Mouse (Mus musculus): ENCODE data around the gene Hectd1. TPM values are rescaled to one million over a fixed set of nuclear protein-coding genes. Genes with fewer than 3 reads are reported as not detected.

Gene Hectd1
- total RNA-seq, 2 experiments from 2014 or later: 81.2 to 88.4 TPM

GRCm38 (mm10) chr12:51709741-51710140, 119.6 kb downstream of the Hectd1 start:
- intact Hi-C loops (cut with DNase I): loop anchor here (1.0 kb wide), 1 partner anchor 17 kb away; no protein-coding TSS in a partner anchor
- no peak for DNase-seq (ENCODE audit: extremely low spot score in 1 of 2, low spot score in 2 of 2)
- Histone ChIP-seq H3K27ac (no peak overlapping the region), H3K4me3 (no peak overlapping the region)
- TF ChIP-seq CTCF (IDR thresholded peaks at IDR 0.05): no peak

DNA sequence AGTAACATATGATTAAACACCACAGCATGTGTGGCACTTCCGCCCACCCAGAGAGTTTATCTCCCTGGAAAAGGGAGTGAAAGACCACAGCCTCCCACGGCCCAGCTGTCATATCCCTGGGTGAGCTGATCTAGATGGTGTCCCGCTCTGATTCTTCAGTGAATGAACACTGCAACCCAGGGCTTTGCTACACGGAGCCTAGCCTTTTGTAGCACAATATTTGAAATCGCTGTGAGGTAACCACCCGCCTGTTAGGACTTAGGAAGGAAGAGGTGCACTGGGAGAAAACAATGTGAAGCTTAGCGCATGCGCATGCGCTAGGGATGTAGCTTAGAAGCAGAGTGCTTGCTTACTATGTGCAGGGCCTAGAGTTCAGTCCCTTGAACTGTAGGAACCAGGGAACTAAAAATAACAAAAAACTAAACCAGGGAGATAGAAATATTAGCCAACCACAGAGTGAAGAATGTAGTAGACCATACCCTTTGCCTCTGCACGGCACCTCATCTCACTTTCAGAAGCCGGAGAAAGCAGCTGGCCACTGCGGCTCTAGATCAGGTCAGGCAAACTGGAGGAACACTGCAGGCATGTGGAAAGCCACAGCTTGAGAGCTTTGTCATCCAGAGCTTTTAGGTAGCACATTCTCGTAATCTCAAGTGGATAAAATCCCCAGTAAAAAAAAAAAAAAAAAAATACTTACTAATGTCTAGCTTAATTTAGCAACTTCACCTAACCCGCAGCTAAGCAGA, 120.2 kb downstream of the Hectd1 start:
- TF ChIP-seq CTCF (IDR thresholded peaks at IDR 0.05): no peak
- Histone ChIP-seq H3K4me3 (no peak overlapping the region), H3K27ac (peak overlapping the region; percentile 75)
- peak; percentile 69 to 79 for DNase-seq (ENCODE audit: extremely low spot score in 1 of 2, low spot score in 2 of 2)
- intact Hi-C loops (cut with DNase I): loop anchor here (1.0 kb wide), 1 partner anchor 17 kb away; no protein-coding TSS in a partner anchor

- no peak for TF ChIP-seq CTCF (IDR thresholded peaks at IDR 0.05)
- H3K27ac ChIP-seq: no peak overlapping the region
- DNase-seq (ENCODE audit: extremely low spot score in 1 of 2, low spot score in 2 of 2): no peak
- intact Hi-C loops (cut with DNase I): no loop called here
- no peak overlapping the region for H3K4me3 ChIP-seq
These were observed 122.6 kb downstream of the Hectd1 start for GRCm38 (mm10) chr12:51706673-51707235.

DNA sequence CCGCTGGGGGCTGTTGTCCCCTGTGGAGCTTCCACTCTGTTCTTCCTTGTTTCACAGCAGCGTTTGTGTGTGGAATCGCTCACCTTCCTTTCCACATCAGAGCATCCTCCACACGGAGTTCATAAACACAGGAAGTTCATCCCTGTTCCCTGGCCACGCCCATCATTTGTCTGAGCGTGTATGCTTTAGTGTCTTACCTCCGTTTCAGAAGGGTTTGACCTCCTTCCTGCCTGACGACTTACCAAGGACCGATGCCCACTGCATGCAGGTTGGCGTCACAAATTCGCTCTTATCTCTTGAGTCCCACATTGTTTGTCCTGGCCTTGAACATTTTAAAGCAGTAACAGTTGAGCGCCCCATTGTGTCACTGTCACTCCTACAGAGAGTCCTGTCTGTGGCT, 123.6 kb downstream of the Hectd1 start:
- TF ChIP-seq CTCF (IDR thresholded peaks at IDR 0.05): no peak
- no peak overlapping the region for H3K27ac ChIP-seq
- no peak for DNase-seq (ENCODE audit: extremely low spot score in 1 of 2, low spot score in 2 of 2)
- intact Hi-C loops (cut with DNase I): no loop called here
- H3K4me3 ChIP-seq: no peak overlapping the region

DNA sequence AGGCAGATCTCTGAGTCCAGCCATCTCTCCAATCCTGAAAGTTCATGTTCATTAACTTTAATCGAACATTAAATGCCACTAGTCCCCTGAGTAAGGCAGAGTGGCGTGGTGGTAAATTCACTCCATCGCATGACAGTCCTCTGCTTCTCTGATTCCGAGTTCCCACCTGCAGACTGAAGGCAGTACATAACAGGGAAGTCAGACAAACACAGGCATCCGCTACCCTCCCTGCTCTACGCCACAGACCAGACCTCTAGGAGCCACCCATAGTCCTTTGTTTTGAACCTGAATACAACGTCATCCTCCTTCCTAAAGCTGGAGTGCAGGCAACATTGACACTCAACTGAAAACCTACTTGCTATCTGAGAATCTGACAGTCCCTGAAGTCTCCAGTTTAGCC, 124.8 kb downstream of the Hectd1 start:
- intact Hi-C loops (cut with DNase I): no loop called here
- no peak for TF ChIP-seq CTCF (IDR thresholded peaks at IDR 0.05)
- H3K27ac ChIP-seq: no peak overlapping the region

DNA sequence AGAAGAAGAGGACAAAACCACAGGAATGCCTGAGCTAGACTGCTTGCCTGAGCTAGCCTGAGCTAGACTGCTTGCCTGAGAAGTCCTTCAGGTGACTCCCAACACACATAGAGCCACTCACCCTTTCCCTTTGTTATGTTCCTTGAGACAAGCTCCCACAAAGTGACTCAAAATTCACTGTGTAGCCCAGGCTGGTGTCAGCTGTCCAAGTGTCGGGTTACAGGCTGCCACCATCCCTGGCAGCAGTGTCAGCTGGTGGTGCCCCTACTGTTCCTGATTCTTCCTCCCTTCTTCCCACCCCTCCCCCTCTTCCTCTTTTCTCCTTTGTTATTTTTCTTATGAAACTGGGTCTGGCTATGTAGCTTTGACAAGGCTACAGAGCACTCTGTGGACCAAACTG, 125.5 kb downstream of the Hectd1 start:
- Histone ChIP-seq H3K4me3 (no peak overlapping the region), H3K27ac (no peak overlapping the region)
- intact Hi-C loops (cut with DNase I): no loop called here
- TF ChIP-seq CTCF (IDR thresholded peaks at IDR 0.05): no peak
- no peak for DNase-seq (ENCODE audit: extremely low spot score in 1 of 2, low spot score in 2 of 2)

More for the DNA sequence above, 124.8 kb downstream of the Hectd1 start:
- no peak overlapping the region for H3K4me3 ChIP-seq
- DNase-seq (ENCODE audit: extremely low spot score in 1 of 2, low spot score in 2 of 2): no peak

GRCm38 (mm10) chr12:51701723-51702122, 127.6 kb downstream of the Hectd1 start:
- intact Hi-C loops (cut with DNase I): no loop called here
- DNase-seq (ENCODE audit: extremely low spot score in 1 of 2, low spot score in 2 of 2): no peak
- Histone ChIP-seq H3K27ac (no peak overlapping the region), H3K4me3 (no peak overlapping the region)
- TF ChIP-seq CTCF (IDR thresholded peaks at IDR 0.05): peak; percentile 19

- DNase-seq (ENCODE audit: extremely low spot score in 1 of 2, low spot score in 2 of 2): no peak
- H3K4me3 ChIP-seq: no peak overlapping the region
- TF ChIP-seq CTCF (IDR thresholded peaks at IDR 0.05): no peak
- intact Hi-C loops (cut with DNase I): no loop called here
- H3K27ac ChIP-seq: no peak overlapping the region
These were observed 129.5 kb downstream of the Hectd1 start for GRCm38 (mm10) chr12:51699623-51700393.

DNA sequence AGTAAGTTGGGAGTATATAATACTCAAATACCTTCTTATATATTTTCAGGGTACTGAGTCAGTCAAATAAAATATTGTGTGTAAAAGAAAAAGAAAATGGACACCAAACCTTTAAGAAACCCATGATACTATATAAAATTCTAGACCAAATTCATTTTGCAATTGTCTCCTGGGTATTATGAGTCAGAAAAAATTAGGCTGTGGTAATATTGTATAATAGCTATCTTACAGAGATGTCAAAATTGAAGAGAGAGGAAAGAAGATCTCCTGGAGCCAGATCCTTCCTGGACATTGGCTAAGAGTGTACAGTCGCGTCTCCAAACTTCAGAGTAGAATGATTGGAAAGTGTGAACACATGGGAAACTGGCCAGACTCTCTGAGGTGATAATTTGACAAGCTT, 133.2 kb downstream of the Hectd1 start:
- H3K4me3 ChIP-seq: no peak overlapping the region
- TF ChIP-seq CTCF (IDR thresholded peaks at IDR 0.05): no peak
- H3K27ac ChIP-seq: no peak overlapping the region
- DNase-seq (ENCODE audit: extremely low spot score in 1 of 2, low spot score in 2 of 2): no peak
- intact Hi-C loops (cut with DNase I): no loop called here

GRCm38 (mm10) chr12:51694966-51695365, 134.4 kb downstream of the Hectd1 start:
- no peak for DNase-seq (ENCODE audit: extremely low spot score in 1 of 2, low spot score in 2 of 2)

DNA sequence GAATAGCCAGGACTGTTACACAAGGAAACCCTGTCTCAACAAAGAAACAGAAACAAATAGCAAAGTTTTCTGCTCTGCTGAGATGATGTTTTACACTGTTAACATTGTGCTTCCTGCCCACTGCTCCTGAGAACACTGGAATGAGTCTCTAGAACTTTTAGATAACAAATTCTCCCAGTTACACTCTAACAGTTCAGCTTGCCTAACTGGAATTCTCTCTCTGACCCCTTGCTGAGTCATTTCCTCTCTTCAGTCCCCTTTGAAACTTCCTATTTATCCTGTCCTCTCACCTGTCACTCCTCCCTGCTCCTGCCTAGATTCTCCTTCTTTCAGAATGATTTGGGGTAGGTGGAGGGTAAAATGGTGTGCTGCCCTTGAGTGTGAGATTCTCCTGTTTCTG, 135.2 kb downstream of the Hectd1 start:
- no peak overlapping the region for H3K4me3 ChIP-seq
- no peak for DNase-seq (ENCODE audit: extremely low spot score in 1 of 2, low spot score in 2 of 2)
- intact Hi-C loops (cut with DNase I): no loop called here
- H3K27ac ChIP-seq: no peak overlapping the region
- no peak for TF ChIP-seq CTCF (IDR thresholded peaks at IDR 0.05)

More at GRCm38 (mm10) chr12:51694966-51695365, 134.4 kb downstream of the Hectd1 start:
- TF ChIP-seq CTCF (IDR thresholded peaks at IDR 0.05): no peak
- no peak overlapping the region for H3K27ac ChIP-seq
- no peak overlapping the region for H3K4me3 ChIP-seq
- intact Hi-C loops (cut with DNase I): no loop called here

Other genes starting within 250 kb of the Hectd1 start
- gene Coch, start 236.2 kb downstream of the Hectd1 start, total RNA-seq (2021): 10 to 100 TPM; 25.7 to 27.7 TPM
- gene Ap4s1, start 138.5 kb downstream of the Hectd1 start, total RNA-seq (2021): 10 to 100 TPM; 53.3 to 57.9 TPM
- gene Strn3, start 137.6 kb downstream of the Hectd1 start, total RNA-seq (2021): 10 to 100 TPM; 87.0 to 90.4 TPM
- 1 to 10 TPM; 7.5 to 8.9 TPM for gene Heatr5a, start 141.8 kb upstream of the Hectd1 start, total RNA-seq (2021)
- 10 to 100 TPM in 1 of 2 experiments, 1 to 10 TPM in 1; 8.5 to 12.2 TPM for gene Dtd2, start 177.0 kb upstream of the Hectd1 start, total RNA-seq (2021)
- gene Gpr33, start 198.5 kb upstream of the Hectd1 start, total RNA-seq (2021): not detected

Data from left cerebral cortex, adult 2 months (tissue).